Mouse (Mus musculus) lung, adult 2 months (tissue): ENCODE measurements around the gene Lgr6.

ENCODE experiments used
- CTCF ChIP-seq: fragments of 200-500 bp; IDR thresholded peaks from 2 replicates; pipeline ENCODE4 v1.5.1; 2011; ENCODE audit warnings: mild to moderate bottlenecking, low read length, control low read depth; ENCODE audit not compliant: insufficient read depth
- POLR2A ChIP-seq: fragments of 200-500 bp; IDR thresholded peaks from 2 replicates; pipeline ENCODE4 v1.6.1; 2011; ENCODE audit warnings: low read depth, mild to moderate bottlenecking, control low read depth, low read length, borderline replicate concordance; ENCODE audit errors: extremely low read depth

GRCm38 (mm10) chr1:134962053-134962803 lies 142.8 kb downstream of the Lgr6 start, which contains the start of gene Ube2t:
- TF ChIP-seq CTCF: no peak
- TF ChIP-seq POLR2A: no peak
